Mouse (Mus musculus): ENCODE results near the gene BC107364. TPM values are rescaled to one million over a fixed set of nuclear protein-coding genes. Genes with fewer than 3 reads are reported as not detected.
"Not testable (repeated sequence)": the region's sequence is repeated elsewhere in the genome, so short reads cannot be mapped to it uniquely, and the experiment has no call there.

BC107364 gene
- polyA plus RNA-seq, 1 experiment from 2014 or later: not detected

DNA sequence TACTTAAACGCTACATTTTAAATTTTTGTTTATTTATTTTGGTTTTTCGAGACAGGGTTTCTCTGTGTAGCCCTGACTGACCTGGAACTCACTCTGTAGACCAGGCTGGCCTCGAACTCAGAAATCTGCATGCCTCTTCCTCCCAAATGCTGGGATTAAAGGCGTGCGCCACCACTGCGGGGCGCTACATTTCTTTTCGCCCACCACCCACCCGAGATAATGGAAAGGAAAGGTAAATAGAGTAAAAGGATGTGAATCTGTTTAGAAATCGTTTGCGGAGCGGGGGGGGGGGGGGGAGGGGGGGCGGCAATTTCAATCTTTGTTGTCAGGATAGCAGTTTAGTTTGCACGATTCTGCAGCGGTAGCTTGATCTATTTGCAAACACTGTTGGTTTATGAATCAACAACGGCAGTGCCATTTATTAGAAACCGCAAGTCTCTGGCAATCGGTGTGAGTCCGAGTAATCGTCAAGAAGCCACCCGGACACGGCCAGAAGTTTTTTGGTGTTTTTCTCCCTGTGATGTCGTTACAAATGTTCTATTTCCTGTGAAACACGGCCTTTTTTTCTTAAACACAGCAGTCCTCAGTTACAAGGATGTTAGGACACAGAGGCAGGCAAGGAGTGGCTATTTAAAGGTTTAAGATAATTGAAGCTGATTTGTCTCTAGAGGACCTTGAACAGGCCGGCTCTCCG is 35.6 kb upstream of the BC107364 start:
- peak overlapping the region; percentile 85 for H3K27ac ChIP-seq (ENCODE audit: low read depth, low read length)
- H3K27me3 ChIP-seq (ENCODE audit: control insufficient read depth, insufficient read depth, low read length): 0 out of 2 replicates have a peak, but pooled peaks cover 2% of the 10 kb centered on the region
- no peaks in the 10 kb centered on the region for H3K9me3 ChIP-seq (ENCODE audit: control insufficient read depth, low read length)
- peak overlapping the region; percentile 32 for H3K4me3 ChIP-seq (ENCODE audit: low read depth, low read length)
- no peak for ATAC-seq (ENCODE audit: low read depth)
- H3K4me1 ChIP-seq (ENCODE audit: control insufficient read depth, insufficient read depth, low read length): no peaks in the 10 kb centered on the region; the same call in 1 of the 2 replicates
- H3K36me3 ChIP-seq (ENCODE audit: control insufficient read depth, insufficient read depth, low read length): no peaks in the 10 kb centered on the region
- 3% methylated on average over 25 of the region's 26 CpGs for WGBS
- peak overlapping the region; percentile 13; the same call in 1 of the 2 replicates for H3K9ac ChIP-seq (replicated peaks; ENCODE audit: low read depth, low read length)
- H3K4me2 ChIP-seq (ENCODE audit: low read depth, low read length): peak overlapping the region; percentile 53

DNA sequence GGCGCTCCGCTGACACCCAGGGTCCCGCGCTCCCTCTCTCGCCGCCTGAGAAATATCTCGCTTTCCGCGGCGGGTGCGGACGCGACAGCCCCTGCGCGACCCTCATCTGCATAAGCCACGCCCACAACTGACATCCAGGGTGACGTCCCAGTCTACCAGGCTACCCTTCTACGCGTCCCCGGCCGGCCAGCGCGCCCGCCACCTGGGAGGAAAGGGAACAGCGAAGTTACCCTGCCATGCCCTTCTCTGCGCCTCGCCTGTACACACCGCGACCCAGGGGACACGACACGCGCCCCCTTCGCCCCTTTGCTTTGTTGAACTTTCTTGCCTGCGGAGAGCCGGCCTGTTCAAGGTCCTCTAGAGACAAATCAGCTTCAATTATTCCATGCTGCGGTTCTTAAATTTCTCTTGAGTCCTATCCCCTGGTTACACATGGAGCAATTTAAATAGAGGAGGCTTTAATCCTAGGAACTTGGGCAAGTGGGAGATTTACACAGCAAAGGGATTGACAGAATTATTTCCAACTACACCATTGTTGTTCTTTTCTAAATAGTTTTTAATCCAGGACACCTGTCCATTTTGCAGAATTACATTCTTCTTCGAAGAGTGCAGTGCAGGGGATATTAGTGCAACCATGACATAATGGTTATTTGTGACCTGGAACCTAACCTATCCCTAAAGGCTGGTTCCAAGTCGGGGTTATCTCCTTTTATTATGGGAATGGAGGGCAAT is 34.9 kb upstream of the BC107364 start:
- not testable (repeated sequence) for H3K9me3 ChIP-seq (ENCODE audit: control insufficient read depth, low read length); H3K27ac ChIP-seq (ENCODE audit: low read depth, low read length); H3K27me3 ChIP-seq (ENCODE audit: control insufficient read depth, insufficient read depth, low read length); H3K36me3 ChIP-seq (ENCODE audit: control insufficient read depth, insufficient read depth, low read length); H3K4me1 ChIP-seq (ENCODE audit: control insufficient read depth, insufficient read depth, low read length); H3K9ac ChIP-seq (replicated peaks; ENCODE audit: low read depth, low read length)
- peak overlapping the region; percentile 53 for H3K4me2 ChIP-seq (ENCODE audit: low read depth, low read length)
- 15% methylated on average over 5 of the region's 38 CpGs for whole genome bisulfite sequencing
- peak; percentile 84 for ATAC-seq (ENCODE audit: low read depth)
- peak overlapping the region; percentile 32; the same call in 1 of the 2 replicates for H3K4me3 ChIP-seq (ENCODE audit: low read depth, low read length)

DNA sequence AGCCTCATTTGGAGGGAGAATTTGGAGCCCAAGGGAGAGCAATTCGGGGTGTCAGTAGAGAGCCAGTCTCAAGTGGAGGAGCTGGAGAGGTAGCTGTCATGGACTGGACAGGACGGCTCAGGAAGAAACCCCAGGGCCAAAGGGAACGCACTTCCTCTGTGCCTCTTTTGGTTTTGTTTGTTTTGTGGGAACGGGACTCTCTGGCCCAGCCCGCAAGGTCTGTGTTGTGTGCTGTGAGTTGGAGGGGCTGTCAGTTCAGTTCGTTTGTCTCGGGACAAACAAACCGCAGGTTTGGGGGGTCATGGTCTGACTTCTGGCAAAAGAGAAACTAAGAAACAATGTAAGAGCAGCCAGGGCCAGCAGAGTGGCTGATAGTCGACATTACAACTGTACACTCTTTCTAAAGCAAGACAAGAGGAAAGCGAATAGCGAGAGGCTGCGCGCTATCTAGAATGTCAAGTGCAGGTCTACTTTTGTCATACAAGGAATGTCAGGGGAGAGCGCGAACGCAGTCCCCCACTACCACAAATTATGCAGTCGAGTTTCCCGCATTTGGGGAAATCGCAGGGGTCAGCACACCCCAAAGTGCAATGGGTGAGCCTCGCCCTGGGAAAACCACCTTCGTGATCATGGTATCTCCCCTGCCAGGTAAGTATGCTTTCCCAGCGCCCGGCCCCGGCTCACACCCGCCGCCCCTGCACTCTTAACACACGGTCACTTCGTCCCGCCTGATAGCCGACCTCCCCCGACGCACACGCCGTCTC is 34.1 kb upstream of the BC107364 start:
- H3K4me2 ChIP-seq (ENCODE audit: low read depth, low read length); H3K9me3 ChIP-seq (ENCODE audit: control insufficient read depth, low read length); H3K4me1 ChIP-seq (ENCODE audit: control insufficient read depth, insufficient read depth, low read length); H3K9ac ChIP-seq (replicated peaks; ENCODE audit: low read depth, low read length); H3K27me3 ChIP-seq (ENCODE audit: control insufficient read depth, insufficient read depth, low read length); H3K36me3 ChIP-seq (ENCODE audit: control insufficient read depth, insufficient read depth, low read length); H3K4me3 ChIP-seq (ENCODE audit: low read depth, low read length); H3K27ac ChIP-seq (ENCODE audit: low read depth, low read length): not testable (repeated sequence)
- ATAC-seq (ENCODE audit: low read depth): peak; percentile 50
- 0% methylated on average over 4 of the region's 34 CpGs for WGBS

DNA sequence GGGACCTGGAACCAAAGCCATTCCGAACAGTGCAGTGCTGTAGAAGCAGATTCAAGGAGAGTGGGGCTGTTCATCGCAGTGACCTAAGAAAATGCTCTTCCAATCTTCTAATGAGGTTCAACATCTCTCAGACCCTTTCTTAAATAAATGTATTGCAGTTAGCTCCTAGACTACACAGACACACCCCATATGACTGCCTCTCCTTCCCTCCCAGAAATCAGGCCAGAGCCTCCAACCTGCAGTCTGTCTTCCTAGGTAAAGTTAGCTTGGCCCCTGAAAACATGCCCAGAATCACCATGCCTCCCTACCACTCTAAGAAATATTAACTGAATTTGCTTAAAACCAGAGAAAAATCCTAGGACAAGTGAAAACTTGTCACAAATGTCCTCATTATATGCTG is 33.3 kb upstream of the BC107364 start:
- Histone ChIP-seq H3K36me3 (ENCODE audit: control insufficient read depth, insufficient read depth, low read length) (no peaks in the 10 kb centered on the region), H3K9ac (replicated peaks; ENCODE audit: low read depth, low read length) (no peak overlapping the region), H3K4me1 (ENCODE audit: control insufficient read depth, insufficient read depth, low read length) (no peaks in the 10 kb centered on the region; the same call in 1 of the 2 replicates), H3K27ac (ENCODE audit: low read depth, low read length) (no peak overlapping the region), H3K4me3 (ENCODE audit: low read depth, low read length) (no peak overlapping the region), H3K9me3 (ENCODE audit: control insufficient read depth, low read length) (no peaks in the 10 kb centered on the region), H3K4me2 (ENCODE audit: low read depth, low read length) (no peak overlapping the region), H3K27me3 (ENCODE audit: control insufficient read depth, insufficient read depth, low read length) (0 out of 2 replicates have a peak, but pooled peaks cover 2% of the 10 kb centered on the region)
- ATAC-seq (ENCODE audit: low read depth): no peak
- WGBS: 80% methylated on average over 2 of the region's 2 CpGs

DNA sequence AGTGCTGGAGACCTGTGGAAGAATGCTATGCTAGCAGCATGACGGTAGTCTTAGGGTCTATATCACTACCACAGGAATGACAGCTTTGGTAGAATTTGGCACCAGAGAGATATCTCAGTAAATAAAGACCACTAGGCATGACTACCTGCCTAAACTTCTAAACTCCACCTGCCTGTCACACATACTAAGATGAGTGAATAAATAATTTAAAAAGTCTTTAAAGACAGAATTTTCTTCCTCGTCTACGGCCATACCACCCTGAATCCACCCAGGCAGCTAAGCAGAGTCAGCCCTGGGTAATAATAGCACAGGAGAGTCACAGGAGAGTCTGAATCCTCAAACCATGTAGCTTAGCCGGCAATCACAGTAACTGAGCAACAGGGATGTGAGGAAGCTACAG is 32.8 kb upstream of the BC107364 start:
- H3K27me3 ChIP-seq (ENCODE audit: control insufficient read depth, insufficient read depth, low read length): 0 out of 2 replicates have a peak, but pooled peaks cover 2% of the 10 kb centered on the region
- no peaks in the 10 kb centered on the region for H3K9me3 ChIP-seq (ENCODE audit: control insufficient read depth, low read length)
- no peak overlapping the region for H3K4me3 ChIP-seq (ENCODE audit: low read depth, low read length)
- no peak overlapping the region for H3K27ac ChIP-seq (ENCODE audit: low read depth, low read length)
- ATAC-seq (ENCODE audit: low read depth): no peak
- H3K4me1 ChIP-seq (ENCODE audit: control insufficient read depth, insufficient read depth, low read length): no peaks in the 10 kb centered on the region; the same call in 1 of the 2 replicates
- no peaks in the 10 kb centered on the region for H3K36me3 ChIP-seq (ENCODE audit: control insufficient read depth, insufficient read depth, low read length)
- no peak overlapping the region for H3K4me2 ChIP-seq (ENCODE audit: low read depth, low read length)
- 73% methylated on average over 4 of the region's 4 CpGs for WGBS
- no peak overlapping the region for H3K9ac ChIP-seq (replicated peaks; ENCODE audit: low read depth, low read length)

DNA sequence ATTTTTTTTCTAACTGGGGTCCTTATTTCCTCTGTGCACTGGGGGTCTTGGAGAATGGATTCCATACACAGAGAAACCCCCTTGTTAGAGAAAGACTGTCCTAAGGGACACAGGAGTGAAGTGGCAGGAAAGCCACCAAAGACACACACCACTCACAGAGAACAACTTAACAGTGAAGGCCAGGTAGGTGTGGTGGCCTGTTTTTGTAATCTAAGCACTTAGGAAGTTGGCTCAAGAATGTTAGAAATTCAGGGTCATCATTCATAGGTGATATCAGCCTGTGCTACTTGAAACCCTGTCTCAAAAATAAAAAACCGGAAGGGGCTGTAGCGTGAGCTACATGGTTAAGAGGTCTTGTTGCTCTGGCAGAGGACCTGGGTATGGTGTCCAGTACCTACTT is 31.8 kb upstream of the BC107364 start:
- no peak overlapping the region for H3K4me3 ChIP-seq (ENCODE audit: low read depth, low read length)
- H3K27ac ChIP-seq (ENCODE audit: low read depth, low read length): no peak overlapping the region
- H3K4me2 ChIP-seq (ENCODE audit: low read depth, low read length): no peak overlapping the region
- 0 out of 2 replicates have a peak, but pooled peaks cover 2% of the 10 kb centered on the region for H3K27me3 ChIP-seq (ENCODE audit: control insufficient read depth, insufficient read depth, low read length)
- no peak for ATAC-seq (ENCODE audit: low read depth)
- H3K9me3 ChIP-seq (ENCODE audit: control insufficient read depth, low read length): no peaks in the 10 kb centered on the region
- H3K4me1 ChIP-seq (ENCODE audit: control insufficient read depth, insufficient read depth, low read length): no peaks in the 10 kb centered on the region; the same call in 1 of the 2 replicates
- no peaks in the 10 kb centered on the region for H3K36me3 ChIP-seq (ENCODE audit: control insufficient read depth, insufficient read depth, low read length)
- 97% methylated on average over 2 of the region's 2 CpGs for WGBS
- H3K9ac ChIP-seq (replicated peaks; ENCODE audit: low read depth, low read length): no peak overlapping the region

DNA sequence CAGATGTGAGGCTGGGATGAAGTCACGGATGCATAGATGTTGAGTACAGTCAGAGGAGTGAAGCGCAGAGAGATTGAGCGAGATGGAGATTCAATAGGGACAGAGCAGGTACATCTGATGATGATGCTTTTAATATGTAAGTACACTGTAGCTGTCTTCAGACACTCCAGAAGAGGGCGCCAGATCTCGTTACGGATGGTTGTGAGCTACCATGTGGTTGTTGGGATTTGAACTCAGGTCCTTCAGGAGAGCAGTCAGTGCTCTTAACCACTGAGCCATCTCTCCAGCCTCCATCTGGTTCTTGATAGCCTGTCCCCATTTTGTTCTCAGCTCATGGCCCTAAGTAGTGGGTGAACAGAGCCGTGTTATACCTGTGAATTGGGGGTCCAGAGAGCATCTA is 30.9 kb upstream of the BC107364 start:
- H3K9ac ChIP-seq (replicated peaks; ENCODE audit: low read depth, low read length); ATAC-seq (ENCODE audit: low read depth); H3K9me3 ChIP-seq (ENCODE audit: control insufficient read depth, low read length); H3K36me3 ChIP-seq (ENCODE audit: control insufficient read depth, insufficient read depth, low read length); H3K4me3 ChIP-seq (ENCODE audit: low read depth, low read length); H3K27ac ChIP-seq (ENCODE audit: low read depth, low read length); H3K4me2 ChIP-seq (ENCODE audit: low read depth, low read length); H3K27me3 ChIP-seq (ENCODE audit: control insufficient read depth, insufficient read depth, low read length); H3K4me1 ChIP-seq (ENCODE audit: control insufficient read depth, insufficient read depth, low read length): not testable (repeated sequence)
- 52% methylated on average over 7 of the region's 7 CpGs for WGBS

DNA sequence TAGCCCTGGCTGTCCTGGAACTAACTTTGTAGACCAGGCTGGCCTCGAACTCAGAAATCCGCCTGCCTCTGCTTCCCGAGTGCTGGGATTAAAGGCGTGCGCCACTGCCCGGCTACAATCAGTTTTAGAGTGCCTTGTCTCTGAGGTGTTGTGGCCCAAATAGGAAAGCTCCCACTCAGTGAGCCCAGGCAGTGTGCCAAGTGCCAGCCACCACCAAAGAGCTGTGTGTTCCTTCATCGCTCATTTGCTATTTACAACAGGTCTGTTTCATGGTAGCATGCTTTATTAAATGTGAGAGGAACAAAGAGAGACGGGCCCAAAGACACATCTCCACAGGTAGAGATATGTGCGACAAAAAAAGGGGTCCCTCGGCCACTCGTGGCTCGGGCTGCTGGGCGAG is 30.3 kb upstream of the BC107364 start:
- H3K9me3 ChIP-seq (ENCODE audit: control insufficient read depth, low read length): no peaks in the 10 kb centered on the region
- H3K4me2 ChIP-seq (ENCODE audit: low read depth, low read length): no peak overlapping the region
- H3K27ac ChIP-seq (ENCODE audit: low read depth, low read length): no peak overlapping the region
- H3K36me3 ChIP-seq (ENCODE audit: control insufficient read depth, insufficient read depth, low read length): no peaks in the 10 kb centered on the region
- H3K4me3 ChIP-seq (ENCODE audit: low read depth, low read length): no peak overlapping the region
- no peak overlapping the region for H3K9ac ChIP-seq (replicated peaks; ENCODE audit: low read depth, low read length)
- H3K27me3 ChIP-seq (ENCODE audit: control insufficient read depth, insufficient read depth, low read length): 0 out of 2 replicates have a peak, but pooled peaks cover 2% of the 10 kb centered on the region
- H3K4me1 ChIP-seq (ENCODE audit: control insufficient read depth, insufficient read depth, low read length): no peaks in the 10 kb centered on the region; the same call in 1 of the 2 replicates
- no peak for ATAC-seq (ENCODE audit: low read depth)
- WGBS: 88% methylated on average over 13 of the region's 13 CpGs

All from neural tube, embryonic 14.5 days (tissue).